Mouse (Mus musculus) MEL (cell line): ENCODE data around the gene Strbp. TPM values are rescaled to one million over a fixed set of nuclear protein-coding genes. Genes with fewer than 3 reads are reported as not detected.

Source experiments
- DNase-seq: peaks from one replicate; pipeline ENCODE4 v3.0.0; 2011; ENCODE audit warnings: low read depth, low spot score
- H3K27ac ChIP-seq: 2 replicates; pipeline ENCODE4 v1.5.1; 2012; ENCODE audit warnings: low read depth, mild to moderate bottlenecking, control low read depth, low read length, moderate library complexity; ENCODE audit not compliant: control insufficient read depth
- H3K27me3 ChIP-seq, 2 experiments: fragments of 150-350 bp in 1 of 2; sonication (generic) in 1 of 2; 2 replicates each; pipeline ENCODE4 v1.6.1; 2012; ENCODE audit warnings: low read length in 2 of 2, mild to moderate bottlenecking in 2 of 2, improper control_type of control experiment in 1 of 2, moderate library complexity in 1 of 2; ENCODE audit not compliant: insufficient read depth in 2 of 2, control insufficient read depth in 1 of 2
- H3K36me3 ChIP-seq, 2 experiments: 2 replicates each; pipeline ENCODE4 v1.6.1; 2012 to 2014; ENCODE audit warnings: low read length in 2 of 2, improper control_type of control experiment in 1 of 2, inconsistent platforms in 1 of 2, mild to moderate bottlenecking in 1 of 2; ENCODE audit not compliant: insufficient read depth in 2 of 2, control insufficient read depth in 1 of 2
- H3K4me1 ChIP-seq, 2 experiments: fragments of 150-350 bp in 1 of 2; sonication (generic) in 1 of 2; 2 replicates each; pipeline ENCODE4 v1.6.1; 2012; ENCODE audit warnings: low read length in 2 of 2, improper control_type of control experiment in 1 of 2, mild to moderate bottlenecking in 1 of 2; ENCODE audit not compliant: insufficient read depth in 2 of 2, control insufficient read depth in 1 of 2
- H3K4me3 ChIP-seq, 2 experiments: fragments of 150-350 bp in 1 of 2; sonication (generic) in 1 of 2; 2 replicates each; pipeline ENCODE4 v1.5.1; 2012; ENCODE audit warnings: low read depth in 2 of 2, low read length in 2 of 2, mild to moderate bottlenecking in 2 of 2, moderate library complexity in 2 of 2, control low read depth in 1 of 2, improper control_type of control experiment in 1 of 2; ENCODE audit not compliant: control insufficient read depth in 1 of 2, insufficient read depth in 1 of 2
- H3K79me2 ChIP-seq: 2 replicates; pipeline ENCODE4 v1.6.1; 2012; ENCODE audit warnings: mild to moderate bottlenecking, low read length, moderate library complexity; ENCODE audit not compliant: control insufficient read depth, poor library complexity, insufficient read depth
- H3K9ac ChIP-seq: 2 replicates; pipeline ENCODE4 v1.6.1; 2012; ENCODE audit warnings: low read depth, mild to moderate bottlenecking, control low read depth, low read length, moderate library complexity; ENCODE audit not compliant: control insufficient read depth, poor library complexity, severe bottlenecking
- H3K9me3 ChIP-seq: fragments of 150-350 bp; sonication (generic); replicated peaks from 2 replicates; pipeline ENCODE4 v1.6.1; 2012; ENCODE audit warnings: mild to moderate bottlenecking, low read length, improper control_type of control experiment, moderate library complexity; ENCODE audit not compliant: insufficient read depth
- BHLHE40 ChIP-seq: IDR thresholded peaks from 2 replicates; pipeline ENCODE4 v1.6.1; 2012; ENCODE audit warnings: low read depth, mild to moderate bottlenecking, inconsistent platforms, low read length, improper control_type of control experiment, borderline replicate concordance
- CHD1 ChIP-seq: IDR thresholded peaks from 2 replicates; pipeline ENCODE4 v1.6.1; 2012; ENCODE audit warnings: low read depth, mild to moderate bottlenecking, inconsistent platforms, low read length, improper control_type of control experiment
- CHD2 ChIP-seq: IDR thresholded peaks from 2 replicates; pipeline ENCODE4 v1.6.1; 2011; ENCODE audit warnings: low read length, improper control_type of control experiment
- CTCF ChIP-seq, 3 experiments: IDR thresholded peaks in 2 of 3; conservative IDR thresholded peaks in 1 of 3; 2 replicates each; pipeline ENCODE4 v1.5.1; 2011 to 2012; ENCODE audit warnings: low read length in 3 of 3, low read depth in 2 of 3, mild to moderate bottlenecking in 2 of 3, improper control_type of control experiment in 1 of 3, inconsistent platforms in 1 of 3, mixed read lengths in 1 of 3, moderate library complexity in 1 of 3; ENCODE audit not compliant: control insufficient read depth in 1 of 3, insufficient read depth in 1 of 3, poor library complexity in 1 of 3, severe bottlenecking in 1 of 3
- E2F4 ChIP-seq: IDR thresholded peaks from 2 replicates; pipeline ENCODE4 v1.6.1; 2011; ENCODE audit warnings: low read depth, low read length, improper control_type of control experiment, borderline replicate concordance
- ELF1 ChIP-seq: IDR thresholded peaks from 2 replicates; pipeline ENCODE4 v1.6.1; 2014; ENCODE audit warnings: low read depth, mild to moderate bottlenecking, inconsistent platforms, low read length, improper control_type of control experiment, moderate library complexity
- GABPA ChIP-seq: IDR thresholded peaks from 2 replicates; pipeline ENCODE4 v1.6.1; 2012; ENCODE audit warnings: low read depth, mild to moderate bottlenecking, inconsistent platforms, low read length, improper control_type of control experiment, moderate library complexity
- HCFC1 ChIP-seq: IDR thresholded peaks from 2 replicates; pipeline ENCODE4 v1.6.1; 2012; ENCODE audit warnings: low read depth, mild to moderate bottlenecking, inconsistent platforms, low read length, improper control_type of control experiment, moderate library complexity
- KAT2A ChIP-seq: conservative IDR thresholded peaks from 2 replicates; pipeline ENCODE4 v1.6.1; 2012; ENCODE audit warnings: low read depth, low read length, improper control_type of control experiment, inconsistent platforms
- MAX ChIP-seq: IDR thresholded peaks from 2 replicates; pipeline ENCODE4 v1.6.1; 2011; ENCODE audit warnings: low read length, improper control_type of control experiment
- MEF2A ChIP-seq: IDR thresholded peaks from 2 replicates; pipeline ENCODE4 v1.6.1; 2014; ENCODE audit warnings: low read depth, mild to moderate bottlenecking, inconsistent platforms, low read length, improper control_type of control experiment; ENCODE audit not compliant: poor library complexity, insufficient replicate concordance, severe bottlenecking; ENCODE audit errors: extremely low read depth
- MYC ChIP-seq: IDR thresholded peaks from 2 replicates; pipeline ENCODE4 v1.6.1; 2011; ENCODE audit warnings: low read depth, mild to moderate bottlenecking, low read length, improper control_type of control experiment, moderate library complexity
- NRF1 ChIP-seq: IDR thresholded peaks from 2 replicates; pipeline ENCODE4 v1.6.1; 2014; ENCODE audit warnings: low read depth, mild to moderate bottlenecking, inconsistent platforms, low read length, improper control_type of control experiment, moderate library complexity; ENCODE audit not compliant: poor library complexity, insufficient read depth, severe bottlenecking
- POLR2A ChIP-seq, 2 experiments: IDR thresholded peaks; 2 replicates each; pipeline ENCODE4 v1.6.1; 2011 to 2012; ENCODE audit warnings: low read length in 2 of 2, mild to moderate bottlenecking in 2 of 2, control low read depth in 1 of 2, improper control_type of control experiment in 1 of 2, low read depth in 1 of 2, moderate library complexity in 1 of 2; ENCODE audit not compliant: control insufficient read depth in 1 of 2, insufficient read depth in 1 of 2, poor library complexity in 1 of 2
- POLR2AphosphoS2 ChIP-seq: IDR thresholded peaks from 2 replicates; pipeline ENCODE4 v1.6.1; 2011; ENCODE audit warnings: low read length, improper control_type of control experiment
- RAD21 ChIP-seq: IDR thresholded peaks from 2 replicates; pipeline ENCODE4 v1.6.1; 2011; ENCODE audit warnings: mild to moderate bottlenecking, low read depth, low read length, improper control_type of control experiment
- RCOR1 ChIP-seq: IDR thresholded peaks from 2 replicates; pipeline ENCODE4 v1.6.1; 2012; ENCODE audit warnings: low read depth, mild to moderate bottlenecking, inconsistent platforms, low read length, improper control_type of control experiment
- SMC3 ChIP-seq: IDR thresholded peaks from 2 replicates; pipeline ENCODE4 v1.6.1; 2011; ENCODE audit warnings: low read depth, low read length, improper control_type of control experiment
- TBP ChIP-seq: IDR thresholded peaks from 2 replicates; pipeline ENCODE4 v1.8.0; 2011; ENCODE audit warnings: low read depth, low read length, improper control_type of control experiment
- UBTF ChIP-seq: IDR thresholded peaks from 2 replicates; pipeline ENCODE4 v1.6.1; 2012; ENCODE audit warnings: low read depth, mild to moderate bottlenecking, inconsistent platforms, low read length, improper control_type of control experiment, moderate library complexity, borderline replicate concordance; ENCODE audit not compliant: insufficient read depth
- USF1 ChIP-seq: IDR thresholded peaks from 2 replicates; pipeline ENCODE4 v1.6.1; 2014; ENCODE audit warnings: low read depth, mild to moderate bottlenecking, inconsistent platforms, low read length, improper control_type of control experiment, moderate library complexity
- USF2 ChIP-seq, 2 experiments: IDR thresholded peaks; 2 replicates each; pipeline ENCODE4 v1.6.1; 2011 to 2012; ENCODE audit warnings: improper control_type of control experiment in 2 of 2, low read length in 2 of 2, borderline replicate concordance in 1 of 2, inconsistent platforms in 1 of 2, low read depth in 1 of 2, mild to moderate bottlenecking in 1 of 2; ENCODE audit not compliant: insufficient read depth in 1 of 2
- polyA plus RNA-seq, 2 experiments: library from polyadenylated mRNA; stranded (reverse) in 1 of 2; unstranded in 1 of 2; fragments of >175 nt in 1 of 2; fragments of >200 nt in 1 of 2; gene quantifications; 2 replicates each; pipeline versions ENCODE4 v1.2.1 to v1.2.4; 2012; ENCODE audit warnings: low replicate concordance in 2 of 2, low read depth in 1 of 2; ENCODE audit not compliant: insufficient read length in 2 of 2, insufficient read depth in 1 of 2, missing spikeins in 1 of 2
- total RNA-seq: library from RNA; depleted of rRNA; stranded (reverse); fragments of 300-350 nt; gene quantifications from 2 replicates; pipeline ENCODE4 v1.2.3, GENCODE M21; 2012

Strbp gene
- total and polyA plus RNA-seq, 3 experiments: 30.6 to 123 (median 59.8) TPM

- Histone ChIP-seq H3K36me3 (no peaks in the 10 kb centered on the region), H3K4me1 (no peaks in the 10 kb centered on the region), H3K9ac (no peak overlapping the region)
- TF ChIP-seq POLR2AphosphoS2 (no peak), RAD21 (no peak), BHLHE40 (no peak), USF1 (no peak), E2F4 (no peak), CHD1 (no peak), TBP (no peak), GABPA (no peak), KAT2A (no peak), CHD2 (no peak)
- TF ChIP-seq, all 39 proteins: peak for 0
- Histone ChIP-seq H3K9me3 (no peaks in the 10 kb centered on the region), H3K4me3 (no peak overlapping the region), H3K27me3 (no peaks in the 10 kb centered on the region; a peak in 2 of 4 replicates), H3K27ac (no peak overlapping the region), H3K79me2 (no peaks in the 10 kb centered on the region)
- DNase-seq: no peak
Measured at GRCm38 (mm10) chr2:37744773-37745395, 41.2 kb upstream of the Strbp start.

DNA sequence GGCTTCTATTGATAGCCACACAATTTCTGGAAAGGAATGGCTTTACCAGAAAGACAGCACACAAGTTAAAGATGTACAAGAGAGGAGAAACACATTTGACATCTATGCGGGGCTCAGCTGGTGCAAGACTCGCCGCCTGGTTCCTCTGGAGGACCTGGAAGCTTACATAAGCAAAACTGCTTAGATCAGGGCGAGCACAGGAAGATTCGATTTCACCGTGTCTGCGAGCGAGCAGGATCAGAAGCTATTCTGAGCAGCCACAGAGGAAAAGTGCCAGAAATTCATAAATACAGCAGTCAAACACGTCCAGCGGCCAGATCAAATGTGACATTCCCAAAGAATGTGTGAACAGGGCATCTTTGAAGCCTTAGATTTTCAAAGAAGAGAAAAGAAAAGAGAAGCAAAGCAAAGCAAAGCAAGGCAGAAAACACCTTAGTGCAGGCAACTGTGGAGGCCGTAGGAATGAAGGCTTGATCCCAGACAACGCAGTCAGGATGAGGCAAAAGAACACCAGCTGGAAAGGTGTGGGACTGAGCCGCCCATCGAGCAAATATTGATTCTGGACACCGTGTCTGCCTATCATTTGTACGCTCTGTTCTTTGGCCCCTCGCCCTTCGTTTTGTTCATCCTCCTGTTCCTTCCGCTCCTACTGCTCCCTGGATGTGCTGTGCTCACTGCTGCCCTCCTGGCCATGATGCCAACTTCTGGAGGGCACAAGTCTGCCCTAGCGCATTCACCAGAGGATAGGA lies 38.3 kb upstream of the Strbp start:
- H3K4me3 ChIP-seq: no peak overlapping the region
- DNase-seq: no peak
- no peak overlapping the region for H3K9ac ChIP-seq
- H3K4me1 ChIP-seq: no peaks in the 10 kb centered on the region
- H3K36me3 ChIP-seq: no peaks in the 10 kb centered on the region
- no peaks in the 10 kb centered on the region; a peak in 2 of 4 replicates for H3K27me3 ChIP-seq
- H3K79me2 ChIP-seq: no peaks in the 10 kb centered on the region
- no peak overlapping the region for H3K27ac ChIP-seq
- TF ChIP-seq USF1: no peak
- no peak for TF ChIP-seq UBTF
- no peak for TF ChIP-seq ELF1
- TF ChIP-seq POLR2A (IDR thresholded peaks at IDR 0.05; ENCODE audit: control insufficient read depth in 1 of 2, insufficient read depth in 1 of 2, low read depth in 1 of 2, low read length in 2 of 2, poor library complexity in 1 of 2): no peak
- no peak for TF ChIP-seq RCOR1
- TF ChIP-seq GABPA: no peak
- no peak for TF ChIP-seq HCFC1
- no peak for TF ChIP-seq POLR2AphosphoS2
- no peak for TF ChIP-seq MYC
- TF ChIP-seq BHLHE40: no peak
- TF ChIP-seq NRF1: no peak
- TF ChIP-seq SMC3: no peak
- TF ChIP-seq MAX: no peak
- no peak for TF ChIP-seq USF2 (IDR thresholded peaks at IDR 0.05; ENCODE audit: borderline replicate concordance in 1 of 2, insufficient read depth in 1 of 2, low read depth in 1 of 2, low read length in 2 of 2)
- TF ChIP-seq CTCF (IDR thresholded peaks at IDR 0.05 in 2 of 3, conservative IDR thresholded peaks at IDR 0.05 in 1 of 3; ENCODE audit: control insufficient read depth in 1 of 3, insufficient read depth in 1 of 3, low read depth in 2 of 3, low read length in 3 of 3, poor library complexity in 1 of 3, severe bottlenecking in 1 of 3): no peak
- no peak for TF ChIP-seq MEF2A
- no peaks in the 10 kb centered on the region for H3K9me3 ChIP-seq
